Mouse (Mus musculus) bone marrow, adult 2 months (tissue): ENCODE data around the gene Ap1m2.

Source experiments
- CTCF ChIP-seq: fragments of 200-500 bp; IDR thresholded peaks from 2 replicates; pipeline ENCODE4 v1.5.1; 2011; ENCODE audit warnings: low read length, control low read depth; ENCODE audit not compliant: control insufficient read depth, insufficient read depth
- POLR2A ChIP-seq: fragments of 200-500 bp; IDR thresholded peaks from 2 replicates; pipeline ENCODE4 v1.6.1; 2011; ENCODE audit warnings: low read depth, mild to moderate bottlenecking, control low read depth, low read length, borderline replicate concordance; ENCODE audit not compliant: control insufficient read depth

GRCm38 (mm10) chr9:21250509-21250908, 61.6 kb downstream of the Ap1m2 start:
- no peak for TF ChIP-seq CTCF
- TF ChIP-seq POLR2A: no peak
